7 mouse cellular contexts compared by ENCODE assay signal in the genomic region with DNA sequence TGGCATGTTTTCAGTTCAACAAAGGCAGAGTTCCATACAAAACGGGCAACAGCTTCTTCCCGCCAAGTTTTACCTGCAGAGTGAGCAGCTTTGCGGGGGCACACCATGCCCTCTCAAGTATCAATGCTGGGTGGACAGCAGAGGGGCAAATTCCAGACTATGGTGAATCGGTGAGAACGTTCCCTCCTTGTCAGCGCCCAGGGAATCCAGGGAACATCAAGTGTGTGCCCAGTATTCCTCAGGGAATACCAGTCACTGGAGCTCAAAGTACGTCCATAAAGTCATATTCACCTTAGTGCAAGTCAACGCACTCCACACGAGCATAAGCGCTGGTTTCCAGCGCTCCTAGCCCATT. TPM values are rescaled to one million over a fixed set of nuclear protein-coding genes. Genes with fewer than 3 reads are reported as not detected.
DNase-seq lines count a peak whose midpoint lies in the region; ATAC-seq and TF ChIP-seq lines count a peak whose summit lies in the region.

No protein-coding gene starts in this region.

- no peaks in the 10 kb centered on the region for H3K9me3 ChIP-seq in forebrain, embryonic 15.5 days
- no peaks in the 10 kb centered on the region for H3K9me3 ChIP-seq in limb, embryonic 12.5 days

- H3K4me3 ChIP-seq in lung, adult 2 months (replicated peaks; ENCODE audit: extremely low read depth, low read depth, low read length), result peak overlapping the region; percentile 33
- H3K4me3 ChIP-seq in forebrain, embryonic 15.5 days, result peak overlapping the region; percentile 80
- H3K4me3 ChIP-seq in limb, embryonic 12.5 days (replicated peaks), result peak overlapping the region; percentile 68
- H3K4me3 ChIP-seq in olfactory bulb, adult 2 months (ENCODE audit: insufficient read depth, low read depth, low read length), result peak overlapping the region; percentile 68

- H3K4me2 ChIP-seq in forebrain, embryonic 15.5 days (replicated peaks), result peak overlapping the region; percentile 86
- H3K4me2 ChIP-seq in limb, embryonic 12.5 days, result peak overlapping the region; percentile 88

- TF ChIP-seq CTCF in lung, adult 2 months (IDR thresholded peaks at IDR 0.05; ENCODE audit: insufficient read depth, low read length), result no peak
- TF ChIP-seq CTCF in olfactory bulb, adult 2 months (IDR thresholded peaks at IDR 0.05; ENCODE audit: insufficient read depth, low read depth, low read length), result no peak

- H3K36me3 ChIP-seq in forebrain, embryonic 15.5 days, result no peaks in the 10 kb centered on the region
- H3K36me3 ChIP-seq in limb, embryonic 12.5 days, result peaks cover 9% of the 10 kb centered on the region; the same call in 1 of the 2 replicates

- no peak overlapping the region for H3K27ac ChIP-seq in forebrain, embryonic 15.5 days (replicated peaks)
- H3K27ac ChIP-seq in limb, embryonic 12.5 days, result no peak overlapping the region
- no peak overlapping the region for H3K27ac ChIP-seq in olfactory bulb, adult 2 months (ENCODE audit: insufficient read depth, low read depth, low read length)

- no peak for ATAC-seq in forebrain, embryonic 15.5 days (replicated peaks)
- no peak for ATAC-seq in limb, embryonic 12.5 days (ENCODE audit: insufficient number of reproducible peaks, insufficient read depth, low FRiP score, low TSS enrichment, low read depth)

- 52% methylated on average over 11 of the region's 11 CpGs for WGBS in lung, adult 2 months
- WGBS in forebrain, embryonic 15.5 days, result 61% methylated on average over 11 of the region's 11 CpGs
- 57% methylated on average over 11 of the region's 11 CpGs for WGBS in limb, embryonic 12.5 days
- 41% methylated on average over 11 of the region's 11 CpGs for WGBS in olfactory bulb, adult 2 months

- no peaks in the 10 kb centered on the region for H3K27me3 ChIP-seq in forebrain, embryonic 15.5 days
- H3K27me3 ChIP-seq in limb, embryonic 12.5 days, result no peaks in the 10 kb centered on the region

- 0 out of 2 replicates have a peak overlapping the region, but pooled peaks have one; percentile 7 for H3K9ac ChIP-seq in forebrain, embryonic 15.5 days (replicated peaks)
- no peak overlapping the region for H3K9ac ChIP-seq in limb, embryonic 12.5 days (replicated peaks)

- no peak for TF ChIP-seq POLR2A in lung, adult 2 months (IDR thresholded peaks at IDR 0.05; ENCODE audit: borderline replicate concordance, extremely low read depth, low read depth, low read length)
- no peak for TF ChIP-seq POLR2A in olfactory bulb, adult 2 months (IDR thresholded peaks at IDR 0.05; ENCODE audit: insufficient read depth, low read depth, low read length)

- H3K4me1 ChIP-seq in lung, adult 2 months (ENCODE audit: control insufficient read depth, insufficient read depth, low read length), result 0 out of 2 replicates have a peak, but pooled peaks cover 2% of the 10 kb centered on the region
- peaks cover 19% of the 10 kb centered on the region for H3K4me1 ChIP-seq in forebrain, embryonic 15.5 days
- peaks cover 17% of the 10 kb centered on the region for H3K4me1 ChIP-seq in limb, embryonic 12.5 days (replicated peaks)
- H3K4me1 ChIP-seq in olfactory bulb, adult 2 months (ENCODE audit: control insufficient read depth, insufficient read depth, low read length), result peaks cover 4% of the 10 kb centered on the region; the same call in 1 of the 2 replicates

- no peak for DNase-seq in lung, adult 2 months
- no peak for DNase-seq in lung, postnatal 25 days (ENCODE audit: low spot score)
- no peak for DNase-seq in layer of hippocampus, postnatal 14 days (ENCODE audit: low spot score in 2 of 2)
- no peak for DNase-seq in thymus, postnatal 0 days (ENCODE audit: low spot score)

RNA-seq across cellular contexts. Expression of a gene that starts 1.2 kb away (rescaled TPM):
- polyA plus RNA-seq in lung, adult 2 months (2012; rRNA removed), result 9.5 and 17.3 TPM in 2 replicates
- 35.5 and 39.6 TPM in 2 replicates for polyA plus RNA-seq in forebrain, embryonic 15.5 days (2015; fragmentation: Nextera tagmentation; extraction: Ambion mirVana)
- 43.5 and 47.6 TPM in 2 replicates for polyA plus RNA-seq in limb, embryonic 12.5 days (2016; fragmentation: Nextera tagmentation; extraction: Ambion mirVana)
- not detected in 2 replicates for polyA plus RNA-seq in olfactory bulb, adult 2 months (2012; ENCODE audit: insufficient read depth, insufficient read length, low replicate concordance, missing spikeins)
- 10 to 100 TPM; 49.3 to 52.8 TPM for total RNA-seq in layer of hippocampus, postnatal 14 days (2021)
- polyA plus RNA-seq in thymus, postnatal 0 days (2015; fragmentation: Nextera tagmentation; extraction: Ambion mirVana), result 7.7 and 8.3 TPM in 2 replicates

RNA-seq across cellular contexts. Expression of a gene that starts 47.8 kb away (rescaled TPM):
- 2.7 and 3.5 TPM in 2 replicates for polyA plus RNA-seq in lung, adult 2 months (2012; rRNA removed)
- polyA plus RNA-seq in forebrain, embryonic 15.5 days (2015; fragmentation: Nextera tagmentation; extraction: Ambion mirVana), result 0.11 and 0.22 TPM in 2 replicates
- polyA plus RNA-seq in limb, embryonic 12.5 days (2016; fragmentation: Nextera tagmentation; extraction: Ambion mirVana), result 0.19 and 0.24 TPM in 2 replicates
- not detected in 2 replicates for polyA plus RNA-seq in olfactory bulb, adult 2 months (2012; ENCODE audit: insufficient read depth, insufficient read length, low replicate concordance, missing spikeins)
- total RNA-seq in layer of hippocampus, postnatal 14 days (2021), result under 1 TPM; 0.41 to 0.62 TPM
- 18.5 and 32.8 TPM in 2 replicates for polyA plus RNA-seq in thymus, postnatal 0 days (2015; fragmentation: Nextera tagmentation; extraction: Ambion mirVana)
